Mouse (Mus musculus): ENCODE data around the gene Rapgef4. TPM values are rescaled to one million over a fixed set of nuclear protein-coding genes. Genes with fewer than 3 reads are reported as not detected.

Rapgef4 gene
- total and polyA plus RNA-seq, 2 experiments from 2014 or later = 5.3 to 5.5 TPM

GRCm38 (mm10) chr2:72038651-72039251 lies 57.7 kb downstream of the Rapgef4 start:
- ATAC-seq (ENCODE audit: insufficient read depth, low read depth) (peak; percentile 31; the same call in 1 of the 2 replicates), DNase-seq (ENCODE audit: low spot score) (peak; percentile 32)
- TF ChIP-seq CTCF (IDR thresholded peaks at IDR 0.05; ENCODE audit: low read depth) (no peak), EP300 (IDR thresholded peaks at IDR 0.05; ENCODE audit: low read depth) (no peak)
- no peaks in the 10 kb centered on the region for H3K27me3 ChIP-seq (ENCODE audit: control insufficient read depth, insufficient read depth, low read length)
- H3K9ac ChIP-seq (replicated peaks; ENCODE audit: low read depth, low read length) = no peak overlapping the region
- H3K4me2 ChIP-seq (ENCODE audit: low read depth, low read length) = peak overlapping the region; percentile 30
- H3K27ac ChIP-seq (ENCODE audit: low read depth) = peak overlapping the region; percentile 12
- H3K36me3 ChIP-seq (replicated peaks; ENCODE audit: control insufficient read depth, insufficient read depth, low read length) = no peaks in the 10 kb centered on the region
- no peaks in the 10 kb centered on the region for H3K9me3 ChIP-seq (replicated peaks; ENCODE audit: control insufficient read depth, low read length)
- H3K4me3 ChIP-seq (ENCODE audit: low read depth, low read length) = no peak overlapping the region
- 67% methylated on average over 18 of the region's 18 CpGs for WGBS
- H3K4me1 ChIP-seq (ENCODE audit: control insufficient read depth, insufficient read depth) = no peaks in the 10 kb centered on the region

GRCm38 (mm10) chr2:72039522-72040045 lies 58.5 kb downstream of the Rapgef4 start:
- ATAC-seq (ENCODE audit: insufficient read depth, low read depth) (no peak), DNase-seq (ENCODE audit: low spot score) (no peak)
- Histone ChIP-seq H3K27ac (ENCODE audit: low read depth) (no peak overlapping the region), H3K4me2 (ENCODE audit: low read depth, low read length) (no peak overlapping the region), H3K9me3 (replicated peaks; ENCODE audit: control insufficient read depth, low read length) (no peaks in the 10 kb centered on the region), H3K36me3 (replicated peaks; ENCODE audit: control insufficient read depth, insufficient read depth, low read length) (no peaks in the 10 kb centered on the region), H3K4me1 (ENCODE audit: control insufficient read depth, insufficient read depth) (no peaks in the 10 kb centered on the region), H3K27me3 (ENCODE audit: control insufficient read depth, insufficient read depth, low read length) (no peaks in the 10 kb centered on the region), H3K9ac (replicated peaks; ENCODE audit: low read depth, low read length) (no peak overlapping the region), H3K4me3 (ENCODE audit: low read depth, low read length) (no peak overlapping the region)
- 75% methylated on average over 8 of the region's 8 CpGs for WGBS
- TF ChIP-seq EP300 (IDR thresholded peaks at IDR 0.05; ENCODE audit: low read depth) = no peak
- no peak for TF ChIP-seq CTCF (IDR thresholded peaks at IDR 0.05; ENCODE audit: low read depth)

- no peaks in the 10 kb centered on the region for H3K36me3 ChIP-seq (replicated peaks; ENCODE audit: control insufficient read depth, insufficient read depth, low read length)
- no peaks in the 10 kb centered on the region for H3K4me1 ChIP-seq (ENCODE audit: control insufficient read depth, insufficient read depth)
- no peak overlapping the region for H3K4me2 ChIP-seq (ENCODE audit: low read depth, low read length)
- no peak overlapping the region for H3K27ac ChIP-seq (ENCODE audit: low read depth)
- H3K9ac ChIP-seq (replicated peaks; ENCODE audit: low read depth, low read length) = no peak overlapping the region
- TF ChIP-seq CTCF (IDR thresholded peaks at IDR 0.05; ENCODE audit: low read depth) = no peak
- TF ChIP-seq EP300 (IDR thresholded peaks at IDR 0.05; ENCODE audit: low read depth) = no peak
- H3K9me3 ChIP-seq (replicated peaks; ENCODE audit: control insufficient read depth, low read length) = no peaks in the 10 kb centered on the region
- 77% methylated on average over 6 of the region's 6 CpGs for WGBS
- H3K27me3 ChIP-seq (ENCODE audit: control insufficient read depth, insufficient read depth, low read length) = no peaks in the 10 kb centered on the region
- ATAC-seq (ENCODE audit: insufficient read depth, low read depth) = no peak
- no peak for DNase-seq (ENCODE audit: low spot score)
- no peak overlapping the region for H3K4me3 ChIP-seq (ENCODE audit: low read depth, low read length)
These were observed 60.0 kb downstream of the Rapgef4 start for GRCm38 (mm10) chr2:72041087-72041486.

GRCm38 (mm10) chr2:72042093-72042492 lies 61.1 kb downstream of the Rapgef4 start:
- H3K4me3 ChIP-seq (ENCODE audit: low read depth, low read length) = no peak overlapping the region
- H3K36me3 ChIP-seq (replicated peaks; ENCODE audit: control insufficient read depth, insufficient read depth, low read length) = no peaks in the 10 kb centered on the region
- ATAC-seq (ENCODE audit: insufficient read depth, low read depth) = no peak
- H3K4me1 ChIP-seq (ENCODE audit: control insufficient read depth, insufficient read depth) = no peaks in the 10 kb centered on the region
- H3K4me2 ChIP-seq (ENCODE audit: low read depth, low read length) = no peak overlapping the region
- TF ChIP-seq CTCF (IDR thresholded peaks at IDR 0.05; ENCODE audit: low read depth) = no peak
- no peak for TF ChIP-seq EP300 (IDR thresholded peaks at IDR 0.05; ENCODE audit: low read depth)
- no peak overlapping the region for H3K27ac ChIP-seq (ENCODE audit: low read depth)
- WGBS = 94% methylated on average over 10 of the region's 10 CpGs
- H3K27me3 ChIP-seq (ENCODE audit: control insufficient read depth, insufficient read depth, low read length) = no peaks in the 10 kb centered on the region
- H3K9me3 ChIP-seq (replicated peaks; ENCODE audit: control insufficient read depth, low read length) = no peaks in the 10 kb centered on the region
- no peak for DNase-seq (ENCODE audit: low spot score)
- H3K9ac ChIP-seq (replicated peaks; ENCODE audit: low read depth, low read length) = no peak overlapping the region

GRCm38 (mm10) chr2:72044191-72044590 lies 63.2 kb downstream of the Rapgef4 start:
- H3K4me1 ChIP-seq (ENCODE audit: control insufficient read depth, insufficient read depth) = no peaks in the 10 kb centered on the region
- H3K4me2 ChIP-seq (ENCODE audit: low read depth, low read length) = no peak overlapping the region
- H3K4me3 ChIP-seq (ENCODE audit: low read depth, low read length) = no peak overlapping the region
- H3K9me3 ChIP-seq (replicated peaks; ENCODE audit: control insufficient read depth, low read length) = no peaks in the 10 kb centered on the region
- no peak for ATAC-seq (ENCODE audit: insufficient read depth, low read depth)
- no peak overlapping the region for H3K27ac ChIP-seq (ENCODE audit: low read depth)
- H3K9ac ChIP-seq (replicated peaks; ENCODE audit: low read depth, low read length) = no peak overlapping the region
- H3K36me3 ChIP-seq (replicated peaks; ENCODE audit: control insufficient read depth, insufficient read depth, low read length) = no peaks in the 10 kb centered on the region
- TF ChIP-seq CTCF (IDR thresholded peaks at IDR 0.05; ENCODE audit: low read depth) (peak; percentile 54), EP300 (IDR thresholded peaks at IDR 0.05; ENCODE audit: low read depth) (no peak)
- WGBS = 36% methylated on average over 6 of the region's 6 CpGs
- no peak for DNase-seq (ENCODE audit: low spot score)
- no peaks in the 10 kb centered on the region for H3K27me3 ChIP-seq (ENCODE audit: control insufficient read depth, insufficient read depth, low read length)

- 87% methylated on average over 8 of the region's 8 CpGs for WGBS
- Histone ChIP-seq H3K36me3 (replicated peaks; ENCODE audit: control insufficient read depth, insufficient read depth, low read length) (no peaks in the 10 kb centered on the region), H3K9me3 (replicated peaks; ENCODE audit: control insufficient read depth, low read length) (no peaks in the 10 kb centered on the region), H3K27ac (ENCODE audit: low read depth) (no peak overlapping the region), H3K27me3 (ENCODE audit: control insufficient read depth, insufficient read depth, low read length) (no peaks in the 10 kb centered on the region), H3K4me1 (ENCODE audit: control insufficient read depth, insufficient read depth) (no peaks in the 10 kb centered on the region), H3K4me3 (ENCODE audit: low read depth, low read length) (no peak overlapping the region), H3K4me2 (ENCODE audit: low read depth, low read length) (no peak overlapping the region), H3K9ac (replicated peaks; ENCODE audit: low read depth, low read length) (no peak overlapping the region)
- ATAC-seq (ENCODE audit: insufficient read depth, low read depth) (no peak), DNase-seq (ENCODE audit: low spot score) (no peak)
- TF ChIP-seq CTCF (IDR thresholded peaks at IDR 0.05; ENCODE audit: low read depth) (no peak), EP300 (IDR thresholded peaks at IDR 0.05; ENCODE audit: low read depth) (no peak)
These were observed 64.0 kb downstream of the Rapgef4 start for GRCm38 (mm10) chr2:72045024-72045423.
